Mouse (Mus musculus) lung, embryonic 14.5 days (tissue): ENCODE data around the gene Dclk1. TPM values are rescaled to one million over a fixed set of nuclear protein-coding genes. Genes with fewer than 3 reads are reported as not detected.
A peak's percentile ranks its signal among the peaks of the same experiment; 100 is the strongest.

Source experiments
- ATAC-seq: fragments of 200-750 bp; cut with Nextera tagmentation; 2 replicates; pipeline ENCODE4 v1.8.0; 2017; ENCODE audit warnings: mild to moderate bottlenecking, moderate TSS enrichment, moderate library complexity; ENCODE audit not compliant: insufficient read depth
- DNase-seq: peaks from one replicate; pipeline ENCODE4 v3.0.0-alpha.2; 2015
- H3K27ac ChIP-seq: fragments of 300-500 bp; sonication (generic); 2 replicates; pipeline ENCODE4 v1.5.1; 2014; ENCODE audit warnings: low read depth, mild to moderate bottlenecking, moderate library complexity
- H3K27me3 ChIP-seq: fragments of 300-500 bp; sonication (generic); 2 replicates; pipeline ENCODE4 v1.6.1; 2014; ENCODE audit warnings: low read length, control low read depth; ENCODE audit not compliant: insufficient read depth
- H3K36me3 ChIP-seq: fragments of 300-500 bp; sonication (generic); 2 replicates; pipeline ENCODE4 v1.6.1; 2014; ENCODE audit warnings: control low read depth; ENCODE audit not compliant: insufficient read depth
- H3K4me1 ChIP-seq: fragments of 300-500 bp; sonication (generic); 2 replicates; pipeline ENCODE4 v1.6.1; 2014; ENCODE audit warnings: antibody characterized with exemption, control low read depth; ENCODE audit not compliant: insufficient read depth
- H3K4me2 ChIP-seq: fragments of 300-500 bp; sonication (generic); 2 replicates; pipeline ENCODE4 v1.6.1; 2014; ENCODE audit warnings: mild to moderate bottlenecking
- H3K4me3 ChIP-seq: fragments of 300-500 bp; sonication (generic); 2 replicates; pipeline ENCODE4 v1.5.1; 2014; ENCODE audit warnings: low read depth, low read length
- H3K9ac ChIP-seq: fragments of 300-500 bp; sonication (generic); 2 replicates; pipeline ENCODE4 v1.6.1; 2014
- H3K9me3 ChIP-seq: fragments of 300-500 bp; sonication (generic); 2 replicates; pipeline ENCODE4 v1.6.1; 2016; ENCODE audit warnings: low read depth, low read length, control low read depth
- CTCF ChIP-seq: IDR thresholded peaks from 2 replicates; pipeline ENCODE4 v1.5.1; 2016; ENCODE audit warnings: antibody characterized with exemption, low read depth
- WGBS: fragments of 180-500 bp; shearing (Covaris S2); extraction: QIAGEN DNeasy Blood & Tissue Kit; methylation state at CpG from one replicate; pipeline ENCODE4 v1.1.7; 2014; 5-methylcytosine and 5-hydroxymethylcytosine counted together
- polyA plus RNA-seq: library from polyadenylated mRNA; unstranded; fragments of >200 nt; fragmentation: Nextera tagmentation; extraction: Ambion mirVana; gene quantifications from 2 replicates; pipeline ENCODE4 v1.2.1, GENCODE M21; 2014

Dclk1 gene
- polyA plus RNA-seq, 1 experiment from 2014 or later: 11.3 TPM

GRCm38 (mm10) chr3:55511658-55512057 lies 269.5 kb downstream of the Dclk1 start:
- no peak overlapping the region for H3K4me2 ChIP-seq
- WGBS: 35% methylated on average over 6 of the region's 6 CpGs
- no peaks in the 10 kb centered on the region for H3K9me3 ChIP-seq
- H3K4me3 ChIP-seq: no peak overlapping the region
- H3K4me1 ChIP-seq: no peaks in the 10 kb centered on the region
- H3K27ac ChIP-seq: no peak overlapping the region
- no peak for TF ChIP-seq CTCF
- H3K9ac ChIP-seq: no peak overlapping the region
- no peaks in the 10 kb centered on the region for H3K27me3 ChIP-seq
- no peaks in the 10 kb centered on the region for H3K36me3 ChIP-seq
- DNase-seq (peak; percentile 64), ATAC-seq (peak; percentile 51)

- H3K27ac ChIP-seq: no peak overlapping the region
- H3K4me3 ChIP-seq: no peak overlapping the region
- no peak overlapping the region for H3K9ac ChIP-seq
- H3K4me2 ChIP-seq: no peak overlapping the region
- H3K36me3 ChIP-seq: no peaks in the 10 kb centered on the region
- no peak for ATAC-seq
- H3K4me1 ChIP-seq: peaks cover 4% of the 10 kb centered on the region
- 80% methylated on average over 5 of the region's 5 CpGs for WGBS
- no peaks in the 10 kb centered on the region for H3K27me3 ChIP-seq
- H3K9me3 ChIP-seq: no peaks in the 10 kb centered on the region
- DNase-seq: no peak
- no peak for TF ChIP-seq CTCF
These were observed 273.8 kb downstream of the Dclk1 start for GRCm38 (mm10) chr3:55515966-55516365.

DNA sequence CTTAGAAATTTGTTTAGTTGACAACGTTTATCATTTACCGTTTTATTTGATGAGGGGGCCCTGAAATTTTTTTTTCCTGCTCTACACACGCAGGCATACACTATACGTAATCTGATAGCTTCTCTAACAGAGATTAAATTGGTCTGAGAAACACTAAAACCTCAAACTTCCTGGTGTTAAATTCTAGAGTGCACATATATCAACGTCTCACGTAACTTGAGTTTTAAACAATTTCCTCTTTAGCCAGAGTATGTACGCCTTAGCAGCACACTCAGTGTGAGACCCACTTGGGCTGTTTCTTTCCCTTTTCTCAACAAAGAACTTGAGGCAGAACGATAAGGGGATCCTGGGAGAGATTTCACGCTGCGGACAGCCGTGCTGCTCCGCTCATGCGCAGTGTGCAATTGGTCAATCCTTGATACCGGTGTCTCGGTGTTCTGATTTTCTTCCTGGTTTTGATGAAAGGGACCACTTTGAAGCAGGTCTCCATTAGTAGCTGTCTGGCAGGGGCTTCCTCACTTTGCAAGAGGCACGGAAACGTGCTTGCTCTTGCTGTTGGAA lies 275.4 kb downstream of the Dclk1 start:
- ATAC-seq (no peak), DNase-seq (peak; percentile 32)
- Histone ChIP-seq H3K4me1 (peaks cover 4% of the 10 kb centered on the region), H3K4me3 (peak overlapping the region; percentile 12; the same call in 1 of the 2 replicates), H3K9me3 (no peaks in the 10 kb centered on the region), H3K9ac (peak overlapping the region; percentile 22), H3K27ac (no peak overlapping the region), H3K4me2 (peak overlapping the region; percentile 54), H3K27me3 (no peaks in the 10 kb centered on the region), H3K36me3 (no peaks in the 10 kb centered on the region)
- WGBS: 30% methylated on average over 17 of the region's 17 CpGs
- TF ChIP-seq CTCF: no peak

- no peak overlapping the region for H3K9ac ChIP-seq
These were observed 278.3 kb downstream of the Dclk1 start for GRCm38 (mm10) chr3:55520240-55521180.

GRCm38 (mm10) chr3:55521776-55522175 lies 279.6 kb downstream of the Dclk1 start:
- WGBS: 78% methylated on average over 8 of the region's 8 CpGs
- no peaks in the 10 kb centered on the region for H3K9me3 ChIP-seq
- ATAC-seq: no peak
- no peaks in the 10 kb centered on the region for H3K36me3 ChIP-seq
- H3K4me3 ChIP-seq: no peak overlapping the region
- no peak overlapping the region for H3K9ac ChIP-seq
- H3K27ac ChIP-seq: no peak overlapping the region
- peaks cover 4% of the 10 kb centered on the region for H3K4me1 ChIP-seq
- no peak overlapping the region for H3K4me2 ChIP-seq
- TF ChIP-seq CTCF: no peak
- no peaks in the 10 kb centered on the region for H3K27me3 ChIP-seq
- DNase-seq: no peak

More at GRCm38 (mm10) chr3:55520240-55521180, 278.3 kb downstream of the Dclk1 start:
- WGBS: 27% methylated on average over 12 of the region's 12 CpGs
- Histone ChIP-seq H3K4me2 (no peak overlapping the region), H3K36me3 (no peaks in the 10 kb centered on the region), H3K4me1 (peaks cover 4% of the 10 kb centered on the region), H3K27ac (no peak overlapping the region), H3K4me3 (no peak overlapping the region), H3K27me3 (no peaks in the 10 kb centered on the region), H3K9me3 (no peaks in the 10 kb centered on the region)
- ATAC-seq (peak; percentile 74), DNase-seq (peak; percentile 90)
- TF ChIP-seq CTCF: peak; percentile 78

GRCm38 (mm10) chr3:55523224-55523623 lies 281.1 kb downstream of the Dclk1 start:
- TF ChIP-seq CTCF: no peak
- no peak overlapping the region for H3K27ac ChIP-seq
- no peak overlapping the region for H3K4me3 ChIP-seq
- H3K4me2 ChIP-seq: no peak overlapping the region
- no peaks in the 10 kb centered on the region for H3K9me3 ChIP-seq
- DNase-seq: no peak
- no peak for ATAC-seq
- H3K9ac ChIP-seq: no peak overlapping the region
- WGBS: 55% methylated on average over 7 of the region's 7 CpGs
- no peaks in the 10 kb centered on the region for H3K27me3 ChIP-seq
- H3K36me3 ChIP-seq: no peaks in the 10 kb centered on the region
- no peaks in the 10 kb centered on the region; the same call in 1 of the 2 replicates for H3K4me1 ChIP-seq
